Mouse (Mus musculus): ENCODE results near the gene 9130409I23Rik. TPM values are rescaled to one million over a fixed set of nuclear protein-coding genes. Genes with fewer than 3 reads are reported as not detected.

Gene 9130409I23Rik
- polyA plus RNA-seq, 1 experiment from 2014 or later, result not detected

DNA sequence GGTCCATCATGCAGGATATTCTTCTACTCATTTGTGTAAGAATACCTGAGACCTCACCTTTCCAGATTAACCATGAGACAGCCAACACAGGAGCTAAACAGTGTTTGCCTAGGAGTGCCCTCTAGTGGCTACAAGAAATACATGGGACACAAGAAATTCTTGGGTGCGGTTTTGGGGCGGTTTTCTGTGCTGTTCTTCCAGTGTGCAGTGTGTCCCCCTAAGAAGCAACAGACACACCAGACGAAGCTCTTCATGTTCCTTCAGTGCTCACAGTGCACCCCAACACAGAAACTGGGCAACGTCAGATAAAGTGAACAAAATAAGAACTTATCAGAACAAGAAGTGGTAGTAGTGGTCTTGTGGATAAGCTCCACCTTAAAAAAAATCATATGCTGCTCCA, 11.4 kb upstream of the 9130409I23Rik start:
- ATAC-seq (ENCODE audit: low FRiP score, low read depth), result no peak

DNA sequence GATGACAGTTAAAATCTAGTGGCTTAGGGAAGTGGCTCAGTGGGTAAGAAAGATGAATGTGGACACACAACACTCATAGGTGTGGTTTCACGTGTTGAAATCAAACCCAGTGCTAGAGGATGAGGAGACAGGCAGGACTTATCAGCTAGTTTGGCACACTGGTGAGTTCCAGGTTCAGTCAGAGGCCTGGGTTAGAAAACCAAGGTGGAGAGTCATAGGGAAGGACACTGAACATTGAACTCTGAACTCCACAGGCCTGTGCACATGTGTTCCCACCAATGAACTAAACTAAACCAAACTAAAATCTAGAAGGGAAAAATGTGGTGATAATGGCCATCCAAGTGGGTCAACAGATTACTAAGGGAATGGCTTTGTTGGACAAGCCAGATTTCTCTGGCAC, 3.5 kb upstream of the 9130409I23Rik start:
- 46% methylated on average over 1 of the region's 1 CpGs for WGBS
- H3K4me2 ChIP-seq (replicated peaks), result no peak overlapping the region
- no peaks in the 10 kb centered on the region for H3K36me3 ChIP-seq
- no peaks in the 10 kb centered on the region for H3K4me1 ChIP-seq
- H3K27me3 ChIP-seq, result no peaks in the 10 kb centered on the region
- no peak overlapping the region for H3K27ac ChIP-seq (replicated peaks)
- H3K9ac ChIP-seq (replicated peaks), result no peak overlapping the region
- ATAC-seq (ENCODE audit: low FRiP score, low read depth), result no peak
- no peak overlapping the region for H3K4me3 ChIP-seq
- no peaks in the 10 kb centered on the region for H3K9me3 ChIP-seq

More for the DNA sequence above, 11.4 kb upstream of the 9130409I23Rik start:
- H3K9ac ChIP-seq (replicated peaks), result no peak overlapping the region
- H3K4me3 ChIP-seq, result no peak overlapping the region
- H3K9me3 ChIP-seq, result no peaks in the 10 kb centered on the region
- H3K4me2 ChIP-seq (replicated peaks), result no peak overlapping the region
- H3K27ac ChIP-seq (replicated peaks), result no peak overlapping the region
- no peaks in the 10 kb centered on the region for H3K36me3 ChIP-seq
- WGBS, result 13% methylated on average over 4 of the region's 4 CpGs
- H3K27me3 ChIP-seq, result 0 out of 2 replicates have a peak, but pooled peaks cover 5% of the 10 kb centered on the region
- H3K4me1 ChIP-seq, result no peaks in the 10 kb centered on the region

DNA sequence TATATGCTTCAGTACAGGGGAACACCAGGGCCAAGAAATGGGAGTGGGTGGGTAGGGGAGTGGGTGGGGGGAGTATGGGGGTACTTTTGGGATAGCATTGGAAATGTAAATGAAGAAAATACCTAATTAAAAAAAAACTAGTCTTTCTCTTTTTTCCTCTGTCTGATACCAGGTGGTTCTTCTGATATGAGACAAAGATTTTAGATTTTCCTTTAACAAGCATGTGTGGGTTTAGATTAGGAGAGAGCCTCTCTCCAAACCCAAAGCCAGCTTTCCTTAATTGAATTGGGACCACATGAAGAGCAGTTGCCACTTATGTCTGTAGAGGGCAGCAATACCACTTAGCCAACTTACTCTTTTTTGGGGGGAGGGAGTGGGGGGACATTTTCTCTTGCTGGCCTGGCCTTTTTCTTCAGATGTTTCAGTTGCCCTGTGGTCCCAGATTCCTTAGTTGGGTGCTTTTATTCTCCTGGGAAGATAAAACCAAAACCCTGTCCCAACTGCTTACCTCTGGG, 1.7 kb upstream of the 9130409I23Rik start:
- no peaks in the 10 kb centered on the region for H3K4me1 ChIP-seq
- no peak overlapping the region for H3K4me2 ChIP-seq (replicated peaks)
- no peaks in the 10 kb centered on the region for H3K9me3 ChIP-seq
- no peak overlapping the region for H3K27ac ChIP-seq (replicated peaks)
- no peaks in the 10 kb centered on the region for H3K27me3 ChIP-seq
- no peak overlapping the region for H3K4me3 ChIP-seq
- H3K9ac ChIP-seq (replicated peaks), result no peak overlapping the region
- H3K36me3 ChIP-seq, result no peaks in the 10 kb centered on the region
- ATAC-seq (ENCODE audit: low FRiP score, low read depth), result no peak

DNA sequence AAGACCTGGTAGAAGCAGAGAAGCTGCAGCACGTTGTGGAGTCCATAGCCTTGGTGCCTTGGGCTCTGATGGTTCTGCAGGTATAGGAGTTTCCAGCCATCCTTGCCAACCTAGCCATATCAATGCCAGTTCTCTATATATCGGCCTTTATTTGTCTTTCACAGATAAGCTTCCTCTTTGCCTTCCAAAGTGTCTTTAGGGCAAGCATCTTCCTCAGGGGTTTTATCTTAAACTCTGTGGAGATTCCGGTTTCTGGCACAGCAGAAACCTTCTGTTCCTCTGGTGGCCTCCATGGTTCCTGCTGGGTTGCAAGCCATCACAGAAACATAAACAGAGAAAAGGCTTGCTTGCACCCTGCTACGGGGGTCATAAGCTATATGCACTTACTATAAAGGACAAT, 1.9 kb downstream of the 9130409I23Rik start:
- no peaks in the 10 kb centered on the region for H3K4me1 ChIP-seq
- no peak for ATAC-seq (ENCODE audit: low FRiP score, low read depth)
- WGBS, result 87% methylated on average over 4 of the region's 4 CpGs
- no peaks in the 10 kb centered on the region for H3K27me3 ChIP-seq
- no peak overlapping the region for H3K27ac ChIP-seq (replicated peaks)
- no peaks in the 10 kb centered on the region for H3K36me3 ChIP-seq
- H3K9me3 ChIP-seq, result no peaks in the 10 kb centered on the region
- no peak overlapping the region for H3K9ac ChIP-seq (replicated peaks)
- H3K4me2 ChIP-seq (replicated peaks), result no peak overlapping the region
- no peak overlapping the region for H3K4me3 ChIP-seq

DNA sequence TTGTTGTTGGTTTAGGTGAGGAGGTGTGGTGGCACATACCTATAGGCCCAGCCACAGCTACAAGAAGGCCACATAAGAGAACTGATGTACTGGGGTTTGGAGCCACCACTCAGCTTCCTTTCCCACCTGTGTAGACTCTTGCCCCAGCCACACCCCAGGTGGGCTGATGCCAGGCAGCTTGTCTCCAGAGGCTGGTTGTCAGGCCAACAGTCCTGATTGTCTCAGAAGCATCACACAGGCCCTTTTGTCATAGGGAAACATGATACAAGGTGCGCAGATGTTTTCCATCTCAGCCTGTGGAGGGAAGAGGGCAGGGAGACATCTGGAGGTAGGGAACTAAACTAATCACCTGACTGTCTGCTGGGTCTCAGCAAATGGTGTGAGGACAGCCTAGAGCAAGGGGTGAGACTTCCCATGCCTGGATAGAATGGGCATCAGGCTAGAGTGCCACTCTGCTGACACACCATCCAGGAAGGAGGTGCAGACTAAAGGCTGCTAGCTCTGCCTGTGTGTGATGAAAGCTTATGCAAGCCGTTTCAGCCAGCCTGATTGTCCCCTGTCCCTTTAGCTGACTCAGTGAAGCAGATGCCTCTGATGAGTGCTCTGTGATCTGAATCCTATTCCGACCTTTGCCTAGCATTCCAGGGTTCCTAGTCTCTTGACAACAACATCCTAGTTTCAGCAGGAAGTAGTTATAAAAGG, 10.9 kb downstream of the 9130409I23Rik start:
- H3K27ac ChIP-seq (replicated peaks), result no peak overlapping the region
- H3K9me3 ChIP-seq, result no peaks in the 10 kb centered on the region
- H3K9ac ChIP-seq (replicated peaks), result no peak overlapping the region
- ATAC-seq (ENCODE audit: low FRiP score, low read depth), result no peak
- WGBS, result 72% methylated on average over 3 of the region's 3 CpGs
- H3K27me3 ChIP-seq, result no peaks in the 10 kb centered on the region
- H3K4me1 ChIP-seq, result no peaks in the 10 kb centered on the region
- no peaks in the 10 kb centered on the region for H3K36me3 ChIP-seq
- H3K4me3 ChIP-seq, result no peak overlapping the region
- H3K4me2 ChIP-seq (replicated peaks), result no peak overlapping the region

DNA sequence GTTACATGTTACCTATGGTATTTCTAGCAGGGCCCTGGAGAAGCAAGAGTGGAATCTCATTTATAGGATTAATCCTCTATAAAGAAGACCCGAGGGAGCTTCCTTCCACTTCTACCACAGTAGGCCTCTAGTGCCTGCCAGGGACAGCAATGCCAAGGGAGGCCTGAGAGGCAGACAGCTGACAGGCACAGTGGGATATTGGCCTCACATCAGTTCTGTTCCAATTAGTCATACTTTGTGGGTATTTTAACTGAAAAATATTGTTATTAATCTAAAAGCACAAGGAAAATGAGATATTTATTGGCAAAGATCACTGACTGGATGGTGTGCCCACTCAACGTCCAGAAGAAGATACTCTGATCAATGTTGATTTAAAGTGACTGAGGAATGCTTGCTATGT, 13.0 kb downstream of the 9130409I23Rik start:
- Histone ChIP-seq H3K9me3 (no peaks in the 10 kb centered on the region), H3K36me3 (no peaks in the 10 kb centered on the region), H3K4me1 (no peaks in the 10 kb centered on the region), H3K9ac (replicated peaks) (no peak overlapping the region), H3K4me3 (no peak overlapping the region), H3K4me2 (replicated peaks) (no peak overlapping the region), H3K27ac (replicated peaks) (no peak overlapping the region), H3K27me3 (no peaks in the 10 kb centered on the region)
- no peak for ATAC-seq (ENCODE audit: low FRiP score, low read depth)
- 66% methylated on average over 2 of the region's 2 CpGs for WGBS

DNA sequence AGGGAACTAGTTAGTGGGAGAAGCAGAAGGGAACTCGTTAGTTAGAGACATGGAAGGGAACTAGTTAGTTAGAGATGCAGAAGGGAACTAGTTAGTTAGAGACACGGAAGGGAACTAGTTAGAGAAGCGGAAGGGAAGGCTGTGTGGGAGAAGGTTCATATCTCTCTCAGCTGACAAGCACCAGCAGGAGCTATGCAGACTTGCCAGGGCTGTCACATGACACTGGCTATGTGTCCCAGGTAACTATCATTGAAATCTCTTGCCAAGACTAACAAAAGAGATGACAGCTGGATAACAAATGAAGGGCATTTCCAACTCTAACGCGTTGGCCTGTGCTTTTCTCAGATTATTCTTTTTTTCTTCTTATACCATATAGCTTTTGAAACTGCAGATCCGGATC, 13.6 kb downstream of the 9130409I23Rik start:
- no peak overlapping the region for H3K4me3 ChIP-seq
- H3K9me3 ChIP-seq, result no peaks in the 10 kb centered on the region
- H3K4me2 ChIP-seq (replicated peaks), result no peak overlapping the region
- 84% methylated on average over 6 of the region's 6 CpGs for WGBS
- no peak overlapping the region for H3K27ac ChIP-seq (replicated peaks)
- no peaks in the 10 kb centered on the region for H3K27me3 ChIP-seq
- no peaks in the 10 kb centered on the region for H3K36me3 ChIP-seq
- no peak for ATAC-seq (ENCODE audit: low FRiP score, low read depth)
- no peak overlapping the region for H3K9ac ChIP-seq (replicated peaks)
- no peaks in the 10 kb centered on the region for H3K4me1 ChIP-seq

DNA sequence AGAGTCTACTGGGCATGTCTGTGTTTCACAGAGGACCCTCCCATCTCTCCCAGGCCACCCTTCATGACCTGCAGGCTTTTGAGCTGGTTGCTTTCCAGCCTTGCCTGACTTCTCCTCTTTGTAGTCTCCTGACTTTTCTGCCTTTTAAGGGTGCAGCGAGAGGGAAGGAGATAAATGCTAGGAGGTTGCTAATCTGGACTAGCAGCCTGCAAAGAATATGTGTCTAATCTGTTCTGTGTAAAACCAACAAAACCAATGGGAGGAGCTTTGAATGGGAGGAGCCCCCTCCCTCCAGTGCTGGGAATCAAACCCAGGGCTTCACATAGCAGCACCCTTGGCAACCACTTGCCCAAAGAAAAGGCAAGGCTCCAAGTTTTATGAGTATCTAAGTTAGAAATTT, 17.3 kb downstream of the 9130409I23Rik start:
- no peaks in the 10 kb centered on the region for H3K4me1 ChIP-seq
- no peak for ATAC-seq (ENCODE audit: low FRiP score, low read depth)
- H3K27ac ChIP-seq (replicated peaks), result no peak overlapping the region
- H3K4me3 ChIP-seq, result no peak overlapping the region
- H3K9ac ChIP-seq (replicated peaks), result no peak overlapping the region
- H3K4me2 ChIP-seq (replicated peaks), result no peak overlapping the region
- no peaks in the 10 kb centered on the region for H3K27me3 ChIP-seq
- H3K36me3 ChIP-seq, result no peaks in the 10 kb centered on the region
- no peaks in the 10 kb centered on the region for H3K9me3 ChIP-seq
- 81% methylated on average over 1 of the region's 1 CpGs for WGBS

DNA sequence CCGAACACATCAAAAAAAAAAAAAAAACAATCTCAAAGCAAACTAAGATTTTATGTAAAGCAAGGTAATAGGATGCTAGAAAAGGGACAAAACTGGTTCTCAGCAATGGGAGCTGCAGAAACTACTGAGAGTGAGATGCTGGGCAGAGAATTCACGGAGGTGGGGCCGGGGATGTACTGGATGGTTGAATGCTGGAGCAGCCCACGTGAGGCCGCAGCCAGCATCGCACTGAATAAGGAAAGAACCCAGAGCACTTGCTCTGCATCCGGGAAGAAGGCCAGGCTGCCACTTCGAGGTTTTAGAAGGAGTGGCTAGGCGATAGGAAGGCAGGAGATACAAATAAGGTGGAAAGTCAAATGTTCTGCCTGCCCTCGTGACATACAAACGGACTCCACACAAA, 18.6 kb downstream of the 9130409I23Rik start:
- no peaks in the 10 kb centered on the region for H3K4me1 ChIP-seq
- no peak overlapping the region for H3K9ac ChIP-seq (replicated peaks)
- 73% methylated on average over 11 of the region's 11 CpGs for WGBS
- no peaks in the 10 kb centered on the region for H3K9me3 ChIP-seq
- no peak overlapping the region for H3K4me3 ChIP-seq
- no peak for ATAC-seq (ENCODE audit: low FRiP score, low read depth)
- H3K27ac ChIP-seq (replicated peaks), result no peak overlapping the region
- no peaks in the 10 kb centered on the region for H3K27me3 ChIP-seq
- no peak overlapping the region for H3K4me2 ChIP-seq (replicated peaks)
- H3K36me3 ChIP-seq, result no peaks in the 10 kb centered on the region

DNA sequence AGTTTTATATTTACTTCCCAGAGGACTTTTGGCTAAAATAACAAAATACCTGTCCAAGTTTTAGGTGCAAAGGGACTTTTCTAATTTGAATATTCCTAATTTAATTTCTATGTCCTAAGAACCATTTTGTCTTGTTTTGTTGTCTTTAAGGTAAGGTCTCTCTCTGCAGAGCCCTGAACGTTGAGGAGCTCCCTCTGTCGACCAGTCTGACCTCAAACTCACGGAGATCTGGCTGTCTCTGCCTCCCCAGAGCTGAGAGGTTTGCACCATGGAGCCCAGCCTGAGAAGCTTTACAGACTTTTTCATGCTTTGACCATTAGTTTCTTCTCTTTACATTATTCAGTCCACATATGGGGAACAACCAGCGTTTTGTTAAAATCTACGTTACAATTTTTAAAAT, 22.0 kb downstream of the 9130409I23Rik start:
- Histone ChIP-seq H3K9ac (replicated peaks) (no peak overlapping the region), H3K4me2 (replicated peaks) (no peak overlapping the region), H3K4me3 (no peak overlapping the region), H3K9me3 (no peaks in the 10 kb centered on the region), H3K27ac (replicated peaks) (no peak overlapping the region), H3K4me1 (no peaks in the 10 kb centered on the region), H3K27me3 (no peaks in the 10 kb centered on the region), H3K36me3 (no peaks in the 10 kb centered on the region)
- WGBS, result 56% methylated on average over 5 of the region's 5 CpGs
- ATAC-seq (ENCODE audit: low FRiP score, low read depth), result no peak

DNA sequence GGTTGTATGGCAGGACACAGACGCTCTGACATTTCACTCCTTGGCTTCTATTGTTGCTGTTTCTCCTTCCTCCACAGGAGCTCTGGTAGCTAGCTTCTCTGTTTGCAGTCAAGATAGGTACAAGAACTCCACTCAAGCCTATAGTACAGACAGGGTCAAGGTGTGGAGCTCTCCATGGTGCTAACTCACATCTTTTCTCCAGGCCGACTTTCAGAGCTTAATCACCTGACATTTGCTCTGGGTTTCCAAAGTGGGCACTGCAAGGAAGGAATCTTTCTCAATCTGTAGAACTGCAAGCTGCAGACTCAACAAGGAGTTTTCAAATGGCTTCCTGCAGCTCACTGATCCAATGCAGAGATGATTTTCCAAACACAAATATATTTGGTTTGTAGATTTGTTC, 33.0 kb downstream of the 9130409I23Rik start:
- Histone ChIP-seq H3K9me3 (no peaks in the 10 kb centered on the region), H3K4me3 (no peak overlapping the region), H3K27me3 (no peaks in the 10 kb centered on the region), H3K27ac (replicated peaks) (no peak overlapping the region), H3K36me3 (no peaks in the 10 kb centered on the region), H3K9ac (replicated peaks) (no peak overlapping the region), H3K4me1 (no peaks in the 10 kb centered on the region), H3K4me2 (replicated peaks) (no peak overlapping the region)
- ATAC-seq (ENCODE audit: low FRiP score, low read depth), result no peak
- 60% methylated on average over 2 of the region's 2 CpGs for WGBS

DNA sequence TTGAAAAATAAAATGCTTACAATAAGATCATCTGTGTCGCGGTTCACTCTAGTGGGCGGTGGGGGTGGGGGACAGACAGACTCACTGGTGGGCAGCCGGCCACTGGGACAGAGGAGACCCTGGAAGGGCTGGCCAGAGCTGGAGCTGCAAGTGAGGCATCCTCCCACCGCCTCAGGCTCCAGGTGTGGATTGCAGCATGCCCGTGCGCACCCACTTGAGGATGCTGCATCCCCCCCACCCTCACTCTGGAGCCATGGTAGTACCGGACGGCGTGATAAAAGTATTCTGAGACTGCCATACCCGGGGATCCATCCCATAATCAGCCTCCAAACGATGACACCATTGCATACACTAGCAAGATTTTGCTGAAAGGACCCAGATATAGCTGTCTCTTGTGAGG, 39.0 kb downstream of the 9130409I23Rik start:
- H3K27ac ChIP-seq (replicated peaks), result no peak overlapping the region
- H3K27me3 ChIP-seq, result no peaks in the 10 kb centered on the region
- no peak overlapping the region for H3K4me3 ChIP-seq
- no peak overlapping the region for H3K9ac ChIP-seq (replicated peaks)
- 82% methylated on average over 12 of the region's 12 CpGs for WGBS
- no peak overlapping the region for H3K4me2 ChIP-seq (replicated peaks)
- H3K36me3 ChIP-seq, result peaks cover 43% of the 10 kb centered on the region
- no peak for ATAC-seq (ENCODE audit: low FRiP score, low read depth)
- H3K4me1 ChIP-seq, result no peaks in the 10 kb centered on the region
- no peaks in the 10 kb centered on the region for H3K9me3 ChIP-seq

Data from midbrain, embryonic 12.5 days (tissue).